Mouse (Mus musculus): ENCODE results near the gene Mylk. TPM values are rescaled to one million over a fixed set of nuclear protein-coding genes. Genes with fewer than 3 reads are reported as not detected.
"Not testable (repeated sequence)": the region's sequence is repeated elsewhere in the genome, so short reads cannot be mapped to it uniquely, and the experiment has no call there.

Gene Mylk
- polyA plus RNA-seq, 1 experiment from 2014 or later, result 4.3 TPM

DNA sequence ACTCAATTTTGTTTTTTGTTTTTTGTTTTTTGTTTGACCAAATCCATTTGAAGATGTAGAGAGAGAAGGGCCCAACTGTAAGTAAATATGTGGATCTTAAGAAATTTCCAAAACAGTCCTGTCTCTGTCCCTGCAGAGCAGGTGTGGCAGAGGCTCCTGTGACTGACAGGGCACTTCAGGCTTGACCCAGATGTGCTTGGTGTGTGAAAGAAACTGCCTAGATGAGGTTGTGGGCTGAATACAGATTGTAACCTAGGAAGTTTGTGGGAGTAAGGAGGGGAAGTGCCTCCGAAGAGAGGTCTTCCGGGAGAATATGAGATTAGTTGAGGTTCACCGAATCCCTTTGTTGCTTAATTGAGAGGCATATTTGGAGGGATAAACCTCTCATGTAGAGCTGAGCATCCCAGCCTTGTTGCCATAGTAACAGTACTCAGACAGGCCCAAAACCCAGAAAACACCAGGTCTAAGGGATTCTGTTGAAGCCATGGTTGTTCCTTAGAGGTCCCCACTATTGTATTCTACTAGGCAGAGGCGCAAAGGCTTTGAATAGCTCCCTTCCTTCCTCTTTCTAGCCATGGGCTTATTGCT lies 27.5 kb downstream of the Mylk start:
- Histone ChIP-seq H3K27ac (replicated peaks) (no peak overlapping the region), H3K4me2 (replicated peaks) (no peak overlapping the region), H3K27me3 (no peaks in the 10 kb centered on the region), H3K36me3 (no peaks in the 10 kb centered on the region), H3K9me3 (no peaks in the 10 kb centered on the region), H3K9ac (replicated peaks) (no peak overlapping the region), H3K4me1 (peaks cover 6% of the 10 kb centered on the region; the same call in 1 of the 2 replicates), H3K4me3 (no peak overlapping the region)
- 14% methylated on average over 4 of the region's 4 CpGs for WGBS
- ATAC-seq (replicated peaks), result no peak

DNA sequence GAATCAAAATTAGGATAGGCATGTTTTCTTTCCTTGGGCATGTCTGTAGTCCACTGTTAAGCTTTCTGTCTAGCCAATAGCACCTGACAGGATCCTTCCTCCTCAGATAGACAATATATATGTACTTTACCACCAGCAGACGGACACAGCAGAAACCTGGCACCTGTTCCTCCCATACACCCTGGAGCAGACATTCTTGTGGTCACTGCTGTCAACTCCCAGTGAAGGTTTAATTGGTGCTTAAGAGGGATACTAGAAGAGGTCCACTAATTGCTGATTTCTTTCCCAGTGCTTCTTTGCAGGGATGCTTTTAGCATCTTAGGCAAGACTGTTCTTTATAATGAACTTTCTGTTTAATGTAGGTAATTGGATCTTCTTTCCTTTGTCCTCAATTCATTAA lies 37.4 kb downstream of the Mylk start:
- Histone ChIP-seq H3K9ac (replicated peaks) (no peak overlapping the region), H3K36me3 (no peaks in the 10 kb centered on the region), H3K4me1 (no peaks in the 10 kb centered on the region), H3K27me3 (no peaks in the 10 kb centered on the region), H3K9me3 (no peaks in the 10 kb centered on the region), H3K4me3 (no peak overlapping the region), H3K27ac (replicated peaks) (no peak overlapping the region), H3K4me2 (replicated peaks) (no peak overlapping the region)
- WGBS, result 39% methylated on average over 1 of the region's 1 CpGs
- no peak for ATAC-seq (replicated peaks)

DNA sequence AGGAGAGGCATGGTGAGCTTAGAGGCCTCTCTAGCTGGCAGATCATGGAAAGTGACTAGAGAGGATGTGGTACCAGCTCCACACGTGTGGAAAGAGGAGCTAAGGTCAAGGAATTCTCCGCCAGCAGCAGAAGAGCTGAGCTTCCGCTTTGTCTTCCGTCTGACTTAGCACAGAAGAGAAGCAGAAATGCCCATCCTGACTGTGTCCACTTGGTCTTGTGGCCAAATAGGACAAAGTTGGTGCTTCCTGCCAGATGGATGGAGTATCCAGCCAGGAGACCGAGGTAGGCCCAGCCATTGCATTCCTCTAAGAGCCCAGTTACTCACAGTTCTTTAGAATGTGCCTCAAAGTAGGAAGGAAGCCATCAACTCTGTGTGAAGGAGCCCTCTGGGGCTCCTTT lies 38.5 kb downstream of the Mylk start:
- H3K4me1 ChIP-seq, result no peaks in the 10 kb centered on the region
- no peak for ATAC-seq (replicated peaks)
- no peak overlapping the region for H3K4me2 ChIP-seq (replicated peaks)
- H3K27ac ChIP-seq (replicated peaks), result no peak overlapping the region
- H3K9me3 ChIP-seq, result no peaks in the 10 kb centered on the region
- no peaks in the 10 kb centered on the region for H3K36me3 ChIP-seq
- no peak overlapping the region for H3K9ac ChIP-seq (replicated peaks)
- WGBS, result 89% methylated on average over 5 of the region's 5 CpGs
- no peak overlapping the region for H3K4me3 ChIP-seq
- no peaks in the 10 kb centered on the region for H3K27me3 ChIP-seq

DNA sequence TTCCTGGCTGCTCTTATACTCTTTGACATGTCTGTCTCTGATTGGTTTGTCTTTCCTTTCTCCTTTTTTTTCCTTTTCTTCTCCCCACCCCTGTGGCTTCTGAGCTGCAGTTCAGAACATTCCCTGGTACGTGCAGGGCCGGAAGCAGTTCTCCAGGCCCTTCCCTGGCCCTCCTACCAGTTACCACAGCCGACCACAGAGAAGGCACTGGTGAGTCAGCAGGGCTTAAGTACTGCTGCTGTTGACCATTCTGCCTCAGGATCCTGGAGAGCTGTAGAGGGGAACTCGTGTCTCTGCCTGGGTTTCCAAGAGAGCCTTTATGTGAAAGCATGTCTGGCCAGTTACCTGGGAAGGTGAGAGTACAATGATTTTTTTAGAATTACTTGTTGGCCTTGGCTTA lies 39.7 kb downstream of the Mylk start:
- H3K4me1 ChIP-seq, result no peaks in the 10 kb centered on the region
- no peaks in the 10 kb centered on the region for H3K27me3 ChIP-seq
- no peak for ATAC-seq (replicated peaks)
- 82% methylated on average over 4 of the region's 4 CpGs for WGBS
- H3K4me3 ChIP-seq, result no peak overlapping the region
- H3K9me3 ChIP-seq, result no peaks in the 10 kb centered on the region
- no peak overlapping the region for H3K9ac ChIP-seq (replicated peaks)
- H3K27ac ChIP-seq (replicated peaks), result no peak overlapping the region
- no peak overlapping the region for H3K4me2 ChIP-seq (replicated peaks)
- no peaks in the 10 kb centered on the region for H3K36me3 ChIP-seq

DNA sequence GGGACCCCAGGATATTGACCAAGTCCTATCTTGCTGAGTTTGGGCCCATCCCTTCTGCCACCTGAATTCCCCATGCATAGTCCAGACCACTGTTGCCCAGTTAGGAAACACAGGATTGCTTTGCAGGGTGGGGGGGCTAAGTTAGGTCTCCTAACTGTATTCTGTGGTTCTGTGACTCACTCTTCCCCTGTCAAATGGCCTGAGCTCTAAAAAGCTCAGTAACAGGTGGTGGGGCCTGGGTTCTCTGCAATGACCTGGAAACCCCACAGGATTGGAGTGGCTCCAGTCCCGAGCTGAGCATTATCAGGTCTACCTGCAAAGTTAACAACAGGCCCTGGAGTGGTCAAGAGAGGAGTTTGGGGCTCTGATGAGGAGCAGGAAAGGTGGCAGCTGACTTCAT lies 47.5 kb downstream of the Mylk start:
- 43% methylated on average over 1 of the region's 1 CpGs for WGBS
- no peak for ATAC-seq (replicated peaks)

DNA sequence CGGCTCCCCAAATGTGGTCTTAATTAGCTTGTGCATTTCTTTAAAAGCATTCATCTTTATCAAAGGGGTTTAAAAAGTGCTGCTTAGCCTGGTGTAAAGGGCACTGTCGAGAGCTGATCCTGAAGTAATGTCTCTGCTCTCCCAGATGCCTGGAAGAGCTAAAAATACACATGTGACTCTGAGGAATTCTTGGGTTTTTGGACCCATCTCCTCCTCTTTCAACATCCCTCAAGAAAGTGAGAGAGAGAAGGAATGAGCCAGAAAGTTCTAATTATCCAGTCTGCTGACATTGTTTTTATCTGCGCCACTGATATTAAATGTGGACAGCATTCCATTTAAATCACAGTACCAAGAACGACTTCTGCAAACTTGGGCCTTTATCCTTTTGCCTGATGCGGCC lies 48.0 kb downstream of the Mylk start:
- 47% methylated on average over 5 of the region's 5 CpGs for WGBS
- Histone ChIP-seq H3K9me3 (no peaks in the 10 kb centered on the region), H3K27ac (replicated peaks) (no peak overlapping the region), H3K4me1 (no peaks in the 10 kb centered on the region), H3K36me3 (no peaks in the 10 kb centered on the region), H3K4me2 (replicated peaks) (no peak overlapping the region), H3K9ac (replicated peaks) (no peak overlapping the region), H3K4me3 (no peak overlapping the region), H3K27me3 (no peaks in the 10 kb centered on the region)
- no peak for ATAC-seq (replicated peaks)

More for the DNA sequence above, 47.5 kb downstream of the Mylk start:
- Histone ChIP-seq H3K9ac (replicated peaks) (no peak overlapping the region), H3K4me3 (no peak overlapping the region), H3K4me2 (replicated peaks) (no peak overlapping the region), H3K9me3 (no peaks in the 10 kb centered on the region), H3K36me3 (no peaks in the 10 kb centered on the region), H3K4me1 (no peaks in the 10 kb centered on the region), H3K27ac (replicated peaks) (no peak overlapping the region), H3K27me3 (no peaks in the 10 kb centered on the region)

DNA sequence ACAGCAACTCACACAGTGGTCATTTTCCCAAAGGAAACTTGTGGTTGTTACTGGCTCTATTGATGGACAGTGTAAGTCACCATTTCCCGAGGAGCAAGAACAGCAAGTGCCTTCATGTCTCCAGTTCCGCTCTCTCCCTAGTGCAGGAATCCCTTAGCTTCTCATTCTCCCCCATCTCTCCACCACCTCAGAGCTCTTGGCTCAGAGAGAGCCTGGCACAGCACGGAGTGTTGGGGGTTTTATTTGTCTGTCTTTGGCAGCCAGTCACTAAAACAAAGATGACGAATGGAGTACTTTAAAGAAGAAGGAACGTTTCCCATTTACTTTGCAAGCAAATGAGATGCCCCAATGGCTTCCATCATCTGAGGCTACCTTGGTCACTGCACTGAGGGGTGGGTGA lies 56.2 kb downstream of the Mylk start:
- Histone ChIP-seq H3K4me2 (replicated peaks) (no peak overlapping the region), H3K9me3 (no peaks in the 10 kb centered on the region), H3K27me3 (no peaks in the 10 kb centered on the region), H3K27ac (replicated peaks) (no peak overlapping the region), H3K9ac (replicated peaks) (no peak overlapping the region), H3K36me3 (no peaks in the 10 kb centered on the region), H3K4me3 (no peak overlapping the region), H3K4me1 (no peaks in the 10 kb centered on the region)
- 61% methylated on average over 5 of the region's 5 CpGs for WGBS
- ATAC-seq (replicated peaks), result no peak

DNA sequence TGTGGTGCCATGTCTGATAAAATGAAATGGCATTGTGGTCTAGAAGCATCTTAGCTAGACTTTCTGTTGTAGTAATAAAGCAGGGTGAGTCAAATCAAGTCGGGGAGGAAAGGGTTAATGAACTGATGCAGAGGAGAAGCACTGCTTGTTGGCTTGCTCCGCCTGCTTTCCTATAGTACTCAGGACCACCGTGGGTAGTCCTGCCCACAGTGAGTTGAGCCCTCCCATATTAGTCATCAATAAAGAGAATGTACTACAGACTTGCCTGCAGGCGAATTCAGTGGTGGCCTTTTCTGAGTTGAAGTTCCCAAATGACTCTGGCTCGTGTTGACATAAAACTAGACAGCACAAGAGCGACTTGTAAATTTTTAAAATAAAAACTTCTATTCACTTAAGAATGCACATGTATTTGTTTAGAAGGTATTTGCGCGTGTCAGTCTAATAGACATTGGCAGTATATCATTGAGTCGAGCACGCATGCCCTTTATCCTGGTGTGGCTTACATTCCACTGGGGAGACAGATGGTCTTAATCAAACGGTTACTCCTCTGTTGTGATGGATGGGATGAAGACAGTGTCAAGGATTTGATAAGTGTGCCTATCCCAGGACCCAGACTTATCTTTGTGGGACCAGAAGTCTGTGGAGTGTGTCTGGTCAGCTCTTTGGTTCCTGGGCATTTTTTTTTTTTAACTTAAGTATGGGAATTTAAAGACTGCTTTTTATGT lies 59.4 kb downstream of the Mylk start:
- Histone ChIP-seq H3K9ac (replicated peaks) (no peak overlapping the region), H3K27me3 (no peaks in the 10 kb centered on the region), H3K4me3 (no peak overlapping the region), H3K4me1 (peaks cover 12% of the 10 kb centered on the region; the same call in 1 of the 2 replicates), H3K9me3 (no peaks in the 10 kb centered on the region), H3K36me3 (no peaks in the 10 kb centered on the region), H3K4me2 (replicated peaks) (no peak overlapping the region), H3K27ac (replicated peaks) (no peak overlapping the region)
- 58% methylated on average over 11 of the region's 11 CpGs for WGBS
- no peak for ATAC-seq (replicated peaks)

DNA sequence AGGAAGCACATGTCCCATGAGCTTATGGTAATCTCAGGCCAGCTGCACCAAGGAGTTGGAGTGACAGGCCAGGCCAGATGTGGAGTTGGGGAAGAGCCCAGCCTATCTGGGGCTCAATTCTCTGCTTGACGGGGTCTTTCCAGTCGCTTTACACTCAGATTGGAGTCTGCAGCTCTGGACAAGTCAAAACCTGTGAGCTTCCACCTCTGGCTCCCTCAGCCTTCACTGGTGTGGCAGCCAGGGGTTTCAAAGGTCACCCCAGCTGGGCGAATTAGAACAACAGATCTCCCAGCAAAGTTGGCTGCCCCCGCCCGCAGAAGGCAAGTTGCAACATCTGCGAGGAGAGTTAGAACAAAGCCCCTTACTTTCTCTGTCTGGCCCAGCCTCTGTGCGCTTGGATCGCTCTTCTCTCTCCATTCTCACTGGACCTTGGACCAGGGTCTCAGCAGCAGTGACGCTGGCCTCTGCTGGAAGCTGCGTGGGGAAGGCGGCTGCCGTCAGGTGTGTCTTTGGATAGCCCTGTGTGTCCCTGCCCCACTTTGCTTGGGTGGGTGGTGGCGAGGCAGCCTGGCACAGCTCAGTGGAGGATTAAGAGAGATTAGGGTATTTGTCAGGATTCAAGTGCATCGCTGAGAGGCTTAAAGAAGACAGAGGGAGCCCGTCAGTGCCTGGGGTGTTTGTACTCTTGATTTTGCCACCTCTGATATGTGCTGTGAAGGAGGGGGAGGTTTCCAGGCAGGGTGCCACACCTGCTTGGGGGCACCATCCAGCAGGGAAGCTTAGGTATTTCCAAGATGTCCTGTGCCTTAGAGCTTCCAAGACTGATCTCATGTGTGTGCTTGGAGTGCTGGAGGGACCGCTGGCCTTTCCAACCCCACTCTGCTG lies 62.1 kb downstream of the Mylk start:
- Histone ChIP-seq H3K27ac (replicated peaks) (no peak overlapping the region), H3K4me3 (no peak overlapping the region), H3K9me3 (no peaks in the 10 kb centered on the region), H3K4me1 (peaks cover 12% of the 10 kb centered on the region; the same call in 1 of the 2 replicates), H3K36me3 (no peaks in the 10 kb centered on the region), H3K9ac (replicated peaks) (no peak overlapping the region), H3K4me2 (replicated peaks) (no peak overlapping the region), H3K27me3 (no peaks in the 10 kb centered on the region)
- no peak for ATAC-seq (replicated peaks)
- WGBS, result 13% methylated on average over 16 of the region's 16 CpGs

DNA sequence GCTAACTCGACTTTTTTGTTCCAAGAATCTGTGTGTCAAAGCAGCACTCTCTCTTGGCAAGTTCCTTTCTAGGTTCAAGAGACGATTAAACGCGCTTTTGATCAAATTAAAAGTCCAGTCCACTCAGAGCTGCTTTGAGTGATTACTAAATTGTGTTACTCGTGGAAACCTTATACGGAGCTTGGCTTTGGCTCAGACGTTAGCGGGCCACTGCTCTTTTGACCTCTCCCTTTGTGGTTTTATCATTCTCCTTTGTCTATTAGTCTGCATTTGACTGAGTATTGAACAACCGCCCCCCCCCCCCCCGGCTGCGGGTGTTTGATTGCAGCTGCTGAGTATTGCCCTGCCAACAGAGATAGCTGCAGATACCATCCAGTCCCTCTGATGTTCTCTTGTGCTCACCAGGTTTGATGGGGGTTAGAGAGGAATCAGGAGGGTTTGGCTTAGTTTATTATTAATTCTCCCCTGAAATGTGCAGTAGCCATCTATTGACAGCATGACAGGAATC lies 62.8 kb downstream of the Mylk start:
- H3K27me3 ChIP-seq, result no peaks in the 10 kb centered on the region
- H3K9me3 ChIP-seq, result no peaks in the 10 kb centered on the region
- peaks cover 12% of the 10 kb centered on the region; the same call in 1 of the 2 replicates for H3K4me1 ChIP-seq
- ATAC-seq (replicated peaks), result no peak
- WGBS, result 8% methylated on average over 11 of the region's 11 CpGs
- no peak overlapping the region for H3K27ac ChIP-seq (replicated peaks)
- no peak overlapping the region for H3K4me2 ChIP-seq (replicated peaks)
- no peak overlapping the region for H3K9ac ChIP-seq (replicated peaks)
- no peaks in the 10 kb centered on the region for H3K36me3 ChIP-seq
- no peak overlapping the region for H3K4me3 ChIP-seq

DNA sequence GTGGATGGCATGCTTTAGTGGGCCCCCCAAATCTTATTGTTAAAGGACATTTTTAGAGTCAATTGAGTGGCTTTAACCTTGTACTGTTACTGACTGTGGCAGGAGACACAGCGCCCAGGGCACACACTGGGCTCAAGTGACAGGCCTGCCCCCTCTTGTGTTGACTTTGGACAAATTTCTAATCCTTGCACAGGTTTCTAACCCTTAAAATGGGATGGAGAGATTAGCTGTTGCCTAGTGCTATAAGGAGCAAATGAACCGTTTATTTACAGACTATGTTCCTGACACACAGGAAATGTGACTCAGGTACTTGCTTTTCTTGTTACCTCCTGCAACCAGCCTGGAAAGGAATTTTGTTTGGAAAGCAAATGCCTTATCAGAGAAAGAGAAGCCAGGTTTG lies 67.2 kb downstream of the Mylk start:
- ATAC-seq (replicated peaks), result no peak
- Histone ChIP-seq H3K27ac (replicated peaks) (no peak overlapping the region), H3K9ac (replicated peaks) (no peak overlapping the region), H3K36me3 (no peaks in the 10 kb centered on the region), H3K27me3 (no peaks in the 10 kb centered on the region), H3K4me3 (no peak overlapping the region), H3K4me1 (peaks cover 9% of the 10 kb centered on the region; the same call in 1 of the 2 replicates), H3K9me3 (no peaks in the 10 kb centered on the region), H3K4me2 (replicated peaks) (no peak overlapping the region)
- WGBS, result 58% methylated on average over 2 of the region's 2 CpGs

DNA sequence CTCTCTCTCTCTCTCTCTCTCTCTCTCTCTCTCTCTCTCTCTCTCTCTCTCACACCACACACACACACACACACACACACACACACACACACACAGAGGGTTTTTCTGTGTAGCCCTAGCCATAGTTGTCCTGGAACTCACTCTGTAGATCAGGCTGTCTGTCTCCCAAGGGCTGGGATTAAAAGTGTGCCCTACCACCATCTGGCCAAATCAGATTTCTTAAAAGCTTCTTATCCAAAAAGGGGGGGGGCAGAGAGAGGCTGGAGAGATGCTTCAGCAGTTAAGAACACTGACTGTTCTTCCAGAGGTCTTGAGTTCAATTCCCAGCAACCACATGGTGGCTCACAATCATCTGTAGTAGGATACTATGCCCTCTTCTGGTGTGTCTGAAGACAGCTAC lies 68.2 kb downstream of the Mylk start:
- not testable (repeated sequence) for H3K4me2 ChIP-seq (replicated peaks); H3K9me3 ChIP-seq; H3K36me3 ChIP-seq; H3K27me3 ChIP-seq; H3K27ac ChIP-seq (replicated peaks); H3K4me3 ChIP-seq; H3K9ac ChIP-seq (replicated peaks); ATAC-seq (replicated peaks); H3K4me1 ChIP-seq
